Mouse (Mus musculus): ENCODE measurements at regions not wholly inside any gene's neighbourhood (a gene's known extent, or its start where the extent isn't known, plus 50 kb on each side); places are given as distances from the start of the nearest gene placed in this dataset.

DNA sequence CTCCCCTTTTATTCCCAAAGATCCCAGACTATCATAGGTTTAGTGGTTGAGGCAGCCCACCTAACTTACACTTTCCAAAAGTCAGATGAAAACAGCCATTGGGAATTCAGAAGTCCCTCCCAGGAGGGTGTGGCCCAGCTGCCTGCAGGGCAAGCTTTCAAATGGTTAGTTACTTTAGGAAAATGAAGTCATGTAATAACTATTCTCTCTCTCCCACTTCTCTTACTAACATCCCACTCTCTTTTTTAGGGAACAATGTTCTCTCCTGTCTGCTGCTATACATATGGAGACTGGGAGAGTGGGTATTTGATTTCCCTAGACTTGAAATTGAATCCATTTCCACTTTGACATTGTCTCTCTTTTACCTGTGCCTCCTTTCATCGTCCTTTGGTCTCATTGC is 55.0 kb downstream of the Zfp648 start:
- DNase-seq, result no peak

DNA sequence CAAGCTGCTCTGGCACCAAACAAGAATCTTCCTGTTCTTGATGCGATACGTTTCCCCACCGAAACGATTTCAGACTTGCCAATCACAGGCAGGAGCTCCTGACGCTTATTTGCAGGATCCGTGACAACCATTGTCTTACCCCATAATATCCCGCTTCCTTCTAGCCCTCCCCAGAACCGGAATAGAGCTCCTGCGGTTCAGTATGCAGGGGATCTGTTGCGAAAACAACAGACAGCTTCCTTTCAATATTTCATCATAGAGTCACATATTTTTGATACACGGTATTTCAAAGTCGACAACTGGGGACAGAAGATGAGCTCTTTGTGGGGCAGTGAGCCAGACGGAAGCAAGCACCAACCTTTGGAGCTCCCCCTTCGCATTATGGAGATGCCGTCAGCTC is 55.8 kb downstream of the Zfp648 start:
- DNase-seq, result peak; percentile 28

DNA sequence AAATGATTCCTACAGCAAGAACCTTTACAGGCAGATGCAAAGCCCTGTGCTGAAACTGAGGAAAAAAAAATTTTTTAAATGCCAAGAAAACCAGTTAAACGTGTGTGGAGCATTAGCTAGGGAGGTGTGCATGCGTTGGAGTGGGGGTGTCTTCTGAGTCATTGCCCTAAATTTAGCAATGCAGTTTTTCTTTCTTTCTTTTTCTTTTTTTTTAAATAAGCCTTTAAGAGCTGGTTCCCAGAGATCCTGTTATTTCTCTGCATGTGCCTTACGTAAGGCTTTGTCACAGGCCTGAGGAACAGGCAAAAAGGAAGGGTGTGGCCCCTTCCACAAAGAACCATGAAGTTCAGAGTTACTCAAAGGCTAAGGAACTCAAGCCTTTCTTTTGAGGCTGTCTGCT is 57.5 kb downstream of the Zfp648 start:
- peak; percentile 38 for DNase-seq

DNA sequence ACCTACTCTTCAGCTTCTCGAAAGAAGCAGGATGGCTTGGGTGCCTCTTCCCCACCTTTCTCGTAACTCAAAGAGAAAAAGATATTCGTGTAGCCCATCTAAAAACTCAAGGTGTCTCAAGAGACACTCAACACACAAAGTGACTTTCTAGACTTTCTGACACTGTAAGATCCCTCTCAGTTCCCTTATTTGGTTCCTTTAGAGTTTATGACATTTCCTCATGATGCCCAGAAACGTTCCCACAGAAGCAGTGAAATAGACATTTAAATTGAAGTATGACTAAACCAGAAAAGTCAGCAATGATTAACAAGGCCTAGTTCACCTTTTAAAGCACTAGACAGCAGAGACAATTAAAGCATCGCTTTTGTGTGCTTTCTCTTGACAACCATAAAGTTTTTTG is 59.4 kb downstream of the Zfp648 start:
- no peak for DNase-seq

DNA sequence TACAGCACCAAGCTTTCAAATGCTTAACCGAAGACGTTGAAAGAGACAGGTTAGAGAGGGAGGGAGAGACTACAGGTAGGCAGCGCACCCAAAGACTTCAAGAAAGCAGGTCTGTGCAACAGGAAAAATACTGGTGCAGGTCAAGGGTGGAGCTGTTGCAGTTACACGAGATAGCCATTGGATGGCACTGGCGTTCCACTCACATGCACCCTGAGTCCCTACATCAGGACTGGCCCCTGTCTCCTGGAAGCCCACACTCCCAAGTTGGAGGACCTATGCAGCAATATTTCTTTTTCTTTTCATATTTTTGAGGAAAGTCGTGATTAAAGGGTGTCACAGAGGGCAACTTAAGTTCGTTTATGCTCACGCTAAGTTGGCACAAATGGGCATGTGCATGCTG is 80.5 kb downstream of the Zfp648 start:
- peak; percentile 34 for DNase-seq

DNA sequence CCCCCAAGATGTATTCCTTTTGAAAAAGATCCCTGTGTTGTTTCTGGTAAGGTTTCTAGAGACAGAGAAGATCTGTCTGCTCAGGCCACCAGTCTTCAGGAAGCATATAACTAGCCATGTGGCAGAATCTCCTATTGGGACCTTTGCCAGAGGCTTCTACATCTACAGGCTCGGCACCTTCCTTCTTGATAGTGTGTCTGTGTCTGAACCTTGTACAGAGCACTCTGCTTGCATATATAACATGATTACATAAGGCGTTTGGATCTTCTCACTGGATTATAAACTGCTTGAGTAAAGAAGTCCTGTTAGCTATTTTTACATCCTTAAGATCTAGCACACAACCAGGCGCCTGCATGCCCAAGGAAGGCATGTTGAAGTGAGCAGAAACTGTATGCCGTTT is 85.1 kb downstream of the Zfp648 start:
- DNase-seq, result no peak

DNA sequence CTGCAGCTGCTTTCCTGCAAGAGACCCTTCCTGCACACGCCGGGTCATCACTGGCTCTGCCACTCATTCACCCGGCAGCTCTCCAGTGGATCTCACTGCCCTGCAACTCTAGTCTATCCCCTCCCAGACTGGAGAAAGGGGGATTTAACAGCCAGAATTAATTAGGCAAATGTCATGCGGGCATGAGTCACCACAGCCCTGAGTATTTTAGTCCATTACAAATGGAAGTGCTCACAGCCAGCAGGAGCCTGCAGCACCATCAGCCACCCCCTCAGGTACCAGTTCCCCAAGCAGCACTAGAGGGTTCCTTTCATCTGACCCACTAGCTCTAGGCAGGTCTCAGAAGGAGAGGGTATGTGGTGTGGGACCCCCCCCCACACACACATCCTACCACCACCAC is 91.7 kb downstream of the Zfp648 start:
- DNase-seq, result no peak

DNA sequence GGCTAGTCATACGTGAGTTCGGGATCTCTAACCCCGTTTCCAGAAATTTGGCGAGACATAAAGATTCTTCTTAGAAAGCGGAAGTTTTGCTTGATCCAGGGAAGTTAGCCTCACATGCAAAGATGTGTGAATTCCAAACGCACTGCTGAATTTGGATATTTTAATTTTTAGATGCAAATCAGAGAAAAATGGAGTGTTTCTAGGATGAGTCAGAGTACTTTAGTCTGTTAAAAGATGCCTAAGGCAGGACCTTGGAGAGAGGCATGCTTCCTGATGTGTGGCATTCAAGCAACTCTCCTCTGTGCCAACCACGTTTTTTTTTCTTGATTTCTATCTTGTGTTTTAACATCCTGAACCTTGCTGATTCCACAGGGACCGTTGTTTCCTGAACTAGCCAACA is 95.1 kb downstream of the Zfp648 start:
- DNase-seq, result no peak

DNA sequence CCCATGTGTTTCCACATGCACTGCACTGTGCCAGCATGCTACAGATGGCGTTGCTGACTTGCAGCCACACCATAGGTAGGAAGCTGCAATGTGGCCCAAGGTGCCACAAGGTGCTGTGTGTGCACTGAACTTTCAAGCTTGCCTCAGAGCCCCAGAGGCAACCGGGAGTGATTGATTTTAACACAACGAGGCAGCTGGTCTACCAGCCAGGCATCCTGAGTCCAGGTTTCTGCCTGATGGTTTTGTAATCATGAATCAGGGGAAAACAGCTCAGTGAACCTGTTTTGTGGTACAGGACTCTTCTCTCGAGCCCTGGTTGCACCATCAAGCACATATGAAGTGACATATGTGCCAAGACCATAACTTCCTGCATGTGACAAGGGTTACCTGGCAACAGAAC is 98.9 kb downstream of the Zfp648 start:
- DNase-seq, result no peak

DNA sequence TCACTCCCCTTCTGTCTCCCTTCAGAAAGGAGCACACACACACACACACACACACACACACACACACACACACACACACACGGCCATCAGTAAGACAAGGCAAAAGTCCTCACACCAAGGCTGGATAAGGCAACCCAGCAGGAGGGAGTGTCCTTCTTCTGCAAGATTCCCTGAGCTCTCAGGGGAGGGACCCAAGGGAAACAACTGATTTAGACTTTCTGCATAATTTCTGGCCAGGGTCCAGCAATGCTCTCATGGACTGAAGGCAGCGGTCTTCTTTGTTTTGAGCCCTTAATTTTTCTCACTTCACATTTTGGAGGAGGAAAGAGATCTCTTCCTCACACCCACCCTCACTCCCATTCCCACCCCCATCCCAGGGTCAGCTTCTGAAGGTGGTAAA is 108.7 kb downstream of the Zfp648 start:
- DNase-seq, result peak; percentile 50

Data from lung, postnatal 36 days (tissue).